Mouse (Mus musculus) right cerebral cortex, adult 2 months (tissue): ENCODE results near the gene Mfsd13b.
A peak's percentile ranks its signal among the peaks of the same experiment; 100 is the strongest.
"Not testable (repeated sequence)": the region's sequence is repeated elsewhere in the genome, so short reads cannot be mapped to it uniquely, and the experiment has no call there.

Experiments used
- DNase-seq, 2 experiments: peaks; one replicate each; pipeline ENCODE4 v3.0.0; 2021 to 2022; ENCODE audit warnings: low spot score in 2 of 2

Gene Mfsd13b

GRCm38 (mm10) chr7:120982968-120983367 lies 659 bp downstream of the Mfsd13b start:
- DNase-seq = no peak

GRCm38 (mm10) chr7:120991191-120991590 lies 8.9 kb downstream of the Mfsd13b start:
- peak in 1 of 2 experiments; percentile 12 for DNase-seq

- no peak for DNase-seq
Measured at GRCm38 (mm10) chr7:120999021-120999530, 16.8 kb downstream of the Mfsd13b start.

- DNase-seq = no peak
Measured at GRCm38 (mm10) chr7:121000065-121000822, 17.9 kb downstream of the Mfsd13b start.

- no peak for DNase-seq
Measured at GRCm38 (mm10) chr7:121001879-121002278, 19.6 kb downstream of the Mfsd13b start.

- no peak for DNase-seq
Measured at GRCm38 (mm10) chr7:121002407-121002928, 20.2 kb downstream of the Mfsd13b start.

GRCm38 (mm10) chr7:121003793-121004418 lies 21.6 kb downstream of the Mfsd13b start:
- DNase-seq = no peak

GRCm38 (mm10) chr7:121011794-121012689 lies 29.7 kb downstream of the Mfsd13b start:
- DNase-seq = no peak

- DNase-seq = no peak
Measured at GRCm38 (mm10) chr7:121014486-121014885, 32.2 kb downstream of the Mfsd13b start.

GRCm38 (mm10) chr7:121018778-121019177 lies 36.5 kb downstream of the Mfsd13b start:
- DNase-seq = no peak

- peak in 1 of 2 experiments; percentile 20 for DNase-seq
Measured at GRCm38 (mm10) chr7:121020277-121020676, 38.0 kb downstream of the Mfsd13b start.

- no peak for DNase-seq
Measured at GRCm38 (mm10) chr7:121025221-121026008, 43.1 kb downstream of the Mfsd13b start.

- DNase-seq = no peak
Measured at GRCm38 (mm10) chr7:121026300-121026699, 44.0 kb downstream of the Mfsd13b start.

GRCm38 (mm10) chr7:121029947-121030346 lies 47.6 kb downstream of the Mfsd13b start:
- DNase-seq = not testable (repeated sequence)

- DNase-seq = peak; percentile 88 to 91
Measured at GRCm38 (mm10) chr7:121033856-121034652, 51.7 kb downstream of the Mfsd13b start, which contains the start of gene Mettl9. Gene Mettl9 (plus strand): TSS chr7:121034445.

GRCm38 (mm10) chr7:121034701-121035141 lies 52.4 kb downstream of the Mfsd13b start:
- peak; percentile 49 to 67 for DNase-seq

GRCm38 (mm10) chr7:121035161-121035721 lies 52.9 kb downstream of the Mfsd13b start:
- DNase-seq = peak; percentile 17 to 29

- no peak for DNase-seq
Measured at GRCm38 (mm10) chr7:121040595-121040994, 58.3 kb downstream of the Mfsd13b start.

- no peak for DNase-seq
Measured at GRCm38 (mm10) chr7:121041989-121042388, 59.7 kb downstream of the Mfsd13b start.
